Mouse (Mus musculus) mature B cell (primary cell): ENCODE data around the gene Sppl2b.

Experiments used
- in situ Hi-C: fragments of 300-500 bp; cut with MboI; formaldehyde crosslinking; loops from 2 replicates; pipeline ENCODE4 v1.14.3; 2019

The Sppl2b gene

GRCm38 (mm10) chr10:80845055-80845693, 9.9 kb upstream of the Sppl2b start:
- in situ Hi-C loops, result no loop called here

- in situ Hi-C loops, result no loop called here
These were observed 9.3 kb upstream of the Sppl2b start for GRCm38 (mm10) chr10:80845732-80846131.

- in situ Hi-C loops, result no loop called here
These were observed 6.5 kb upstream of the Sppl2b start for GRCm38 (mm10) chr10:80848571-80848970.

- in situ Hi-C loops, result no loop called here
These were observed 636 bp downstream of the Sppl2b start for GRCm38 (mm10) chr10:80855749-80856073.

- in situ Hi-C loops, result no loop called here
These were observed 1.2 kb downstream of the Sppl2b start for GRCm38 (mm10) chr10:80856267-80856666.

- in situ Hi-C loops, result no loop called here
These were observed 1.8 kb downstream of the Sppl2b start for GRCm38 (mm10) chr10:80856908-80857307.

- in situ Hi-C loops, result no loop called here
These were observed 2.3 kb downstream of the Sppl2b start for GRCm38 (mm10) chr10:80857386-80857785.

GRCm38 (mm10) chr10:80857848-80858247, 2.8 kb downstream of the Sppl2b start:
- in situ Hi-C loops, result no loop called here

GRCm38 (mm10) chr10:80858350-80858935, 3.4 kb downstream of the Sppl2b start:
- in situ Hi-C loops, result no loop called here

GRCm38 (mm10) chr10:80862305-80862704, 7.2 kb downstream of the Sppl2b start:
- in situ Hi-C loops, result no loop called here

- in situ Hi-C loops, result no loop called here
These were observed 9.4 kb downstream of the Sppl2b start for GRCm38 (mm10) chr10:80864446-80864845.

GRCm38 (mm10) chr10:80870993-80871392, 15.9 kb downstream of the Sppl2b start:
- in situ Hi-C loops, result no loop called here

GRCm38 (mm10) chr10:80871581-80871980, 16.5 kb downstream of the Sppl2b start, which contains the start of gene Tmprss9:
Gene Tmprss9, plus strand, starts transcription at chr10:80871848.
- in situ Hi-C loops, result no loop called here

- in situ Hi-C loops, result no loop called here
These were observed 19.0 kb downstream of the Sppl2b start for GRCm38 (mm10) chr10:80874035-80874434.

GRCm38 (mm10) chr10:80876028-80876427, 21.0 kb downstream of the Sppl2b start:
- in situ Hi-C loops, result loop anchor here (5.0 kb wide), 1 partner anchor 54 kb away; no protein-coding TSS in a partner anchor

GRCm38 (mm10) chr10:80876594-80876993, 21.5 kb downstream of the Sppl2b start:
- in situ Hi-C loops, result loop anchor here (5.0 kb wide), 1 partner anchor 54 kb away; no protein-coding TSS in a partner anchor

GRCm38 (mm10) chr10:80880131-80880641, 25.1 kb downstream of the Sppl2b start:
- in situ Hi-C loops, result no loop called here

- in situ Hi-C loops, result no loop called here
These were observed 25.8 kb downstream of the Sppl2b start for GRCm38 (mm10) chr10:80880901-80881300.

GRCm38 (mm10) chr10:80881301-80881700, 26.2 kb downstream of the Sppl2b start:
- in situ Hi-C loops, result no loop called here

GRCm38 (mm10) chr10:80887181-80887580, 32.1 kb downstream of the Sppl2b start:
- in situ Hi-C loops, result no loop called here

GRCm38 (mm10) chr10:80895100-80895499, 40.0 kb downstream of the Sppl2b start:
- in situ Hi-C loops, result no loop called here

- in situ Hi-C loops, result no loop called here
These were observed 40.6 kb downstream of the Sppl2b start for GRCm38 (mm10) chr10:80895697-80896096.
